8 mouse cellular contexts compared by ENCODE assay signal in the genomic region with DNA sequence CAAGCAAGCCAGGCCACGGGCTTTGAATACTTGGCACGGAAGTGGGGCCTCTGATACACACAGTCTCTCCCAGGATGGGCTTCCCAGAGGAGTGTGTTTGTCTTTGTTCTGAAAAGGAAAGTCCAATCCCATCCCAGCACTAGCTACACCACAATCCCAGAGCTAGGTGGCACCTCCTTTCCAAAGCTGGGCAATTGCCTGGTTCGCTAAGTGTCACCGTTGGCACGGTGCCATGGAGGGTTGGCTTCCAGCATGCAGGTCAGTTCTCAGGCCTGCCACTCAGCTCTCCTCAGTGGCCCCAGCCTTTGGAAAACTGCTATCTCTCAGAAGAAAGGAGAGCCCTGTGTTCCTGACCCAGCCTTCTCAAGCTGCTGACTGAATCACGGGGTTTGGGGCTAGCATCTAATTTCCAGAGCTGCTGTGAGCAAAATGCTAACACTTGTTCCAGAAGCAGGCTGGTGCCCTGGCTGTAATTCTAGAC. TPM values are rescaled to one million over a fixed set of nuclear protein-coding genes. Genes with fewer than 3 reads are reported as not detected.
A peak's percentile ranks its signal among the peaks of the same experiment; 100 is the strongest.
DNase-seq lines count a peak whose midpoint lies in the region; ATAC-seq lines count a peak whose summit lies in the region.

No protein-coding gene starts in this region.

- WGBS in hindbrain, embryonic 15.5 days, result 46% methylated on average over 6 of the region's 6 CpGs

- ATAC-seq in hindbrain, embryonic 15.5 days (ENCODE audit: low FRiP score, low read depth), result peak; percentile 94
- 0 out of 2 replicates have a peak, but pooled peaks have one; percentile 16 for ATAC-seq in megakaryocyte progenitor cell, adult 5-6 weeks (replicated peaks; ENCODE audit: poor library complexity)

- no peaks in the 10 kb centered on the region for H3K36me3 ChIP-seq in hindbrain, embryonic 15.5 days

- no peaks in the 10 kb centered on the region for H3K27me3 ChIP-seq in hindbrain, embryonic 15.5 days

- peaks cover 28% of the 10 kb centered on the region for H3K4me1 ChIP-seq in hindbrain, embryonic 15.5 days (replicated peaks)

- no peak overlapping the region for H3K9ac ChIP-seq in hindbrain, embryonic 15.5 days

- no peaks in the 10 kb centered on the region for H3K9me3 ChIP-seq in hindbrain, embryonic 15.5 days

- peak overlapping the region; percentile 77 for H3K27ac ChIP-seq in hindbrain, embryonic 15.5 days (replicated peaks)

- peak; percentile 61 to 67 for DNase-seq in adrenal gland, adult 18-20 months (ENCODE audit: low spot score in 2 of 2)
- peak; percentile 92 to 93 for DNase-seq in cerebellum, postnatal 10 days
- peak; percentile 78 to 85 for DNase-seq in gastrocnemius, adult 8-10 months (ENCODE audit: low spot score in 2 of 2)
- peak; percentile 54 to 57 for DNase-seq in layer of hippocampus, postnatal 25 days (ENCODE audit: extremely low spot score in 1 of 2, low spot score in 1 of 2)
- peak; percentile 98 for DNase-seq in skeletal muscle tissue, adult 2 months (ENCODE audit: low read depth, low spot score)
- DNase-seq in embryo, embryonic 10.5 days (ENCODE audit: low spot score), result no peak

- no peak overlapping the region for H3K4me3 ChIP-seq in hindbrain, embryonic 15.5 days

- H3K4me2 ChIP-seq in hindbrain, embryonic 15.5 days, result no peak overlapping the region

RNA-seq across cellular contexts. Expression of gene Bod1, which starts 42.0 kb away (rescaled TPM):
- 10 to 100 TPM; 60.1 to 66.9 TPM for total RNA-seq in adrenal gland, adult 18-20 months (2021)
- total RNA-seq in gastrocnemius, adult 8-10 months (2022), result 100 to 1,000 TPM; 162 to 214 (median 179) TPM
- 128 and 133 TPM in 2 replicates for polyA plus RNA-seq in hindbrain, embryonic 15.5 days (2015; fragmentation: Nextera tagmentation; extraction: Ambion mirVana)
- total RNA-seq in layer of hippocampus, postnatal 25 days (2021), result 100 to 1,000 TPM in 1 of 2 experiments, 10 to 100 TPM in 1; 88.3 to 105 TPM
- total RNA-seq in megakaryocyte progenitor cell, adult 5-6 weeks (2015), result 16.2 and 17.8 TPM in 2 replicates
- 16.4 and 19.2 TPM in 2 replicates for total RNA-seq in megakaryocyte progenitor cell, adult 5-6 weeks (2017)
